Mouse (Mus musculus) heart, postnatal 10 days (tissue): ENCODE results near the gene Ankrd28. TPM values are rescaled to one million over a fixed set of nuclear protein-coding genes. Genes with fewer than 3 reads are reported as not detected.
"Not testable (repeated sequence)": the region's sequence is repeated elsewhere in the genome, so short reads cannot be mapped to it uniquely, and the experiment has no call there.

Experiments
- DNase-seq, 2 experiments: peaks; one replicate each; pipeline ENCODE4 v3.0.0; 2021
- intact Hi-C: fragments of 180-260 bp; cut with DNase I; formaldehyde crosslinking; loops from one replicate; pipeline ENCODE4 v1.15.1; 2025
- total RNA-seq, 2 experiments: library from RNA; stranded (reverse); gene quantifications; 2 replicates each; pipeline ENCODE4 v1.2.3; 2021

The Ankrd28 gene
- total RNA-seq, result 10 to 100 TPM; 40.8 to 41.0 TPM

DNA sequence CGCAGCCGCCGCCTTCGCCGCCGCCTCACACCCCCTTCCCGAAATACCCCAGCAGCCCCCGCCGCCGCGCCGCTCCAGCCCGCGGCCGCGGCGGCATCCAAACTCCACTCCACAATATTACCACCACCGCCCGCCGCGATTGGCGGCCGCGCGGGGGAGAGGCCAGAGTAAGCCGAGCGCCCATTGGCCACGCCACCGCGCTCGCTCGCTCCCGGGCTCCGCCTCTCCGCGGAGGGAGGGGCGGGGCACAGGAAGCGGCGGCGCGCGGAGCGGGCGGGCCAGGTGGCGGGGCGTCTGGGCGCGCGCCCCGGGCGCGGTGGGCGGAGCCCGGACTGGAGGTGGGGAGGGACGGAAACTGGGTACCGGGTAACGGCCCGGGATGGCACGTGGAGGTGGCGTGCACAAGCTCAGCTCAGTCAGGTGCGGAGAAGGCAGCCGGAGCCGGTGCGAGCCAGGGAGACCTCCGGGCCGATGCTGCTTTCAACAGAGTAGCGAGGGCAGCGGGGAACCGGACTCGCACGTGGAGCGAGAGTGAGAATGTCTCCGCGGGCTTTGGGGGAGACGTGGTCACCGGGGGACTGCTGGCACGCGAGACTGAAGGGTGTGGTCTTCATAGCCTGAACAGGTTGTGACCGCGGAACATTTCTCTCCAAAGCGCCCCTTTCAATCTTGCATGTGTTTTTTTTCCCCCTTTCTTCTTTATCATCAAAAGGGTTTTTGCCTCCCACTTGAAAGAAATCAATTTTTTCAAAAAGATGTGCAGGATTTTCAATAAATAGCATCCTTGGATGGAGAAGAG lies at the start of gene Ankrd28:
Ankrd28 (minus strand) TSS at position 81 of the 799 bp plus-strand sequence.
- intact Hi-C loops, result loop anchor here (5.0 kb wide), 1 partner anchor 72 kb away; no protein-coding TSS in a partner anchor
- DNase-seq, result peak; percentile 94 to 95

DNA sequence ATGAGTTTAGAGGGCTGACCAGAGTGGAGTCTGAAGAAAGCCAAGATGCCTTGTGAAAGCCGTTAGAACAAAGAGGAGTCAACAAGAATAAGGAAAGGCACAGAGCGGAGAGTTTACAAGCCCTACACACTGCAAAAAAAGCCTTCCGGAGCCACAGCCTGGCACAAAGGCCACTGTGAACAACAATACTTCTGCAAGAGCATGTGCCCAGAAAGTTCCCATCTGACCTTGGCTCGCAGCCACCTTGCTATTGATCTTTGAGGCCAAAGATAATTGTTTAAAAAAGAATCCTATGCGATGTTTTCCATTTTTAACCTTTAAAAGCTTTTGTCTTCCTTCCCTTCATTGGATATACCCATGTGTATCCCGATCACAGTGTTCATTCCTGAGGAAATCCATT lies 49.0 kb upstream of the Ankrd28 start:
- DNase-seq, result no peak
- intact Hi-C loops, result no loop called here

GRCm38 (mm10) chr14:31872130-31872529 lies 41.7 kb upstream of the Ankrd28 start:
- DNase-seq, result peak; percentile 50 to 59
- intact Hi-C loops, result no loop called here

GRCm38 (mm10) chr14:31870436-31870835 lies 40.0 kb upstream of the Ankrd28 start:
- intact Hi-C loops, result no loop called here
- no peak for DNase-seq

DNA sequence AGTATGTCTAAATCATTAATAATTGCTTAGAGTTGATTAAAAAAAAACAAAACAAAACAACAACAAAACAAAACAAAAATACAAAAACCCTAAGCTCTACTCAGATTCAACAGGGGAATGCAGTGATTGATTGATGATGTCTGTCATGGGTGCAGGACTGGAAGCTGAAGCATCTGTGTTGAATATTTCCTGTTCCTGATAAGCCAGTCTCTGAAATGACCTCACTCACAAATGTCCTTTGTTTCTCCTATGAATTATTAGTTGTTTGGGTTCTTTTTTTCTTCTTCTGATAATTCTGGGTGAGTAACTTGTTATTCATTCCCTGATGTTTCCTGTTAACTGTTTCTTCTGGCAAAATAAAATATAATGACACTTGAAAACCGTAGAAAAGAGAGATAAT lies 38.1 kb upstream of the Ankrd28 start:
- intact Hi-C loops, result no loop called here

GRCm38 (mm10) chr14:31866366-31866765 lies 35.9 kb upstream of the Ankrd28 start:
- intact Hi-C loops, DNase-seq: not testable (repeated sequence)

More for the DNA sequence above, 38.1 kb upstream of the Ankrd28 start:
- no peak for DNase-seq

DNA sequence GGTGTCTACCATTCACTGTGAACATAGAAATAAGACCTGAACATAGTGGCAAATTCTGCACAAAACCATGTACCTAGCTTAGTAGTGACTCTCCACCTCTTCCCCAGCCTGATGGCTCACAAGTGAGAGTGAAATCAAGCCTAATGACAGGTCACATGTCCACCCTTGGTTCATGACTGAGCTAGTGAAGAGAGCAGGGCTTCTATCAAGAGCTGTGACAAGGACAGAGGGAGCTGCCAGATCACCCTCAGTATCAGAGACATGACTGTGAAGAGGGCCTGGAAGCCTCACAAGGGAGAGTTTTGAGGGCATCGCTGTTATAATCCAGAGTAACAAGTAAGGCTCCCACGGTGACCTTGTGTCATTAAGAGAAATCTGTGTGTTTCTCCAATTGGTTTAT lies 28.2 kb upstream of the Ankrd28 start:
- intact Hi-C loops, result no loop called here
- peak in 1 of 2 experiments; percentile 33 for DNase-seq

DNA sequence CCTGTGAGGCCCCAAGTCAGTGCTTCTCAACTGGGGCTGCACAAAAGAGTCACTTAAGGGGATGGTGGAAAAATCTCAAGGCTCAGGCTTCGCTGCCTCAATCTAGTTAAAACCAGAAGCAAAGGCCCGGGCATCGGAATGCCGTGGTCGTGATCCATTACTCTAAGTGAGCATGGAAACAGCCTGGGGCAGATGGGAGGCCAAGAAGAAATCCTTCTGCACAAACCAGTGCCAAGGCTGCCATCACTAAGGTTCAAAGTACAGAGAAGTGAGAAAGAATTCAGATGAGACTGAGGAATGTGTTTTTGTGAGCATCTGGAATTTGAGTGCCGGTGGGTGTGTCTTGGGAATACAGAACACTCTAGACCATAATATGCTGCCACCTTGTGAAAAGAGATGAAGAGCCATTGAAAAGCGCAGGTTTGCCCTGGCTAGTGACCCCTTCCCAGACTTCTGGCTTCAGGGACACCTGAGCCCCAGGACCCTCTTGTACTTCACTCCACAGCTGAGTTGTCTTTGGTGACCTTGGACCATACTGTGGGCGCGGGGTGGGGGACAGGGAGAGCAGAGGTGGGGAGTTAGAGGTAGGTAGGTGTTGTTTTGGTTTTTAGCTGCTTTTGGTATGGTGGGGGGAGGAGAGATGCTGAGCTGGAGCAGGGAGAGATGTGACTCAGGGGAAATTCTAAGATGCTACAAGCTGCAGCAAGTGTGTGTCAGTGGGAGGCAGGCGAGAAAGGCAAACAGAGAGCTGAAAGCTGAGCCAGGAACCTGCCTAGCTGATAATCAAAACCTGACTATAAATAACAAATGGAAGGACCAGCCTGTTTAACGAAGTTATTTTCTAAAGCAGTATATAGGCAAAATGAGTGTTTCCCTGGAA lies 26.9 kb upstream of the Ankrd28 start:
- intact Hi-C loops, result no loop called here
- no peak for DNase-seq

GRCm38 (mm10) chr14:31856007-31856406 lies 25.6 kb upstream of the Ankrd28 start:
- no peak for DNase-seq
- intact Hi-C loops, result no loop called here

DNA sequence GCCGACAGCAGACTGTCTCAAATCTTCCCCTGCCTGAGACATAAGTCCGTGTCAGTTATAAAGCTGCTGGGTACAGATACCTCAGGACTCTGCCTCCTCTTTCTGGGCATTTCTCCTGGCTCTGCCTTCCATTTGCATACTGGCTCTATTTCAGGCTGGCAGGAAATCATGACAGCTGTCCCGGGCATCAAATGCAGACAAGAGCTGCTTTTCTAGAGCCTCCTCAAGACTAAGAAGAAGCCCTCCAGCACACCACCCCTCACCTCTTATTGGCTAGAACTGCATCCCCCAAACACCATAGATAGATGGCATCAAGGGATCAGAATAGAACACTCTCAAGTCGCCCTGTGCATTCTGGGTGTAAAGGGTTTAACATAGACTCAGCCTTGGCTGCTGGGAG lies 24.2 kb upstream of the Ankrd28 start:
- DNase-seq, result no peak
- intact Hi-C loops, result no loop called here

DNA sequence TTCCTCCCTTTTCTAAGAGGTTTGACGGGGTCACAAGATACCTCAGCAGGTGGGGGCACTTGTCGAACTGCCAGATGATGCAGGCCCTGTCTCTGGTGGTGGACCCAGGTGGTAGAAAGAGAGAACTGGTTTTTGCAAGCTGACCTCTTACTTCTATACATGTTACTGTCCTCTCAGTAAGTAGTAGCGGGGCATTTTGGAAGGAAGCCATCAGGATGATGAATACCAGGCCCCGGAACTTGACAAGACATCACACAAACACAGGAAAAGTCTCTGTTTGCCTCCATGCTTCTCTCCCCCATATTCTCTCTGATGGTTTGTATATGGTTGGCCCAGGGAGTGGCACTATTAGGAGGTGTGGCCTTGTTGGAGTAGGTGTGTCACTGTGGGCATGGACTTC lies 13.1 kb upstream of the Ankrd28 start:
- no peak for DNase-seq
- intact Hi-C loops, result no loop called here

DNA sequence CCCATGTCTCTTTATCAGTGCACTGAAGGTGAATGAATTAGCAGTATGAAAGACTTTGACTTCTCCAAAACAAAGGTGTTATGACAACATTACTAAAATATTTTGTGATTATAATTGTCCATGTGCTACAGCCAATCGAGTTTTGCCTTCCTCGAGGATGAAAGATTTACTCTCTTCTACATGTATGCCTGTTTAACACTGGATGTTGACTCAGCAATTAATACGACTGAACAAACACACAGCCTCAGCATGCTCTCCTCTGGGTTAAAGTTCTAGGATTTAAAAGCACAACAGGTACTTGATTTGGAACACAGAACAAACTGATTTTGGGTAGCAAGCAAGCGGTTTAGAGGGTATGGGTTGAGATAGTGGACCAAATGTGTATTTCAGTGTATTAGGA lies 1.6 kb upstream of the Ankrd28 start:
- no peak for DNase-seq
- intact Hi-C loops, result loop anchor here (5.0 kb wide), 1 partner anchor 70 kb away; no protein-coding TSS in a partner anchor

GRCm38 (mm10) chr14:31831370-31831712 lies 890 bp upstream of the Ankrd28 start:
- intact Hi-C loops, result loop anchor here (5.0 kb wide), 1 partner anchor 71 kb away; no protein-coding TSS in a partner anchor
- peak; percentile 13 to 18 for DNase-seq

GRCm38 (mm10) chr14:31829761-31830562 lies 489 bp downstream of the Ankrd28 start:
- DNase-seq, result peak; percentile 59 to 63
- intact Hi-C loops, result loop anchor here (5.0 kb wide), 1 partner anchor 72 kb away; no protein-coding TSS in a partner anchor

DNA sequence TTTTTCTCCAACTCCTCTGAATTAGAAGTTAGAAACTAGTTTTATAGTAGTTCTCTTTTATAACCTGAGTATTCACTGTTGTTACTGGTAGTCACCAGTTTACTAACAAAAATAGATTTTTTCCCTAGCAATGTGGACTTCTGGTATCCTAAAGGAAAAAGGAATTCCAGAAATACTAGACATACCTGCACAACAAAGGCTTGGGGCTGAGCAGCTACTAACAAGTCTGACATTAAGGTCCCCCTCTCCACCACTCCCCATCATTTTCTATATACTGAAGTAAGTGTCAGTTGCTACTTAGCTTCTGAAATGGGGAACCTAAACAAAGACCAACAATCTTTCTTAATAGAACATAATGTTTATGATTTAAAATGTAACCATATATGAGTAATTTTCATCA lies 3.2 kb downstream of the Ankrd28 start:
- no peak for DNase-seq
- intact Hi-C loops, result no loop called here

GRCm38 (mm10) chr14:31809942-31810341 lies 20.5 kb downstream of the Ankrd28 start:
- DNase-seq, result no peak
- intact Hi-C loops, result no loop called here

- intact Hi-C loops, result no loop called here
- peak; percentile 27 to 43 for DNase-seq
Observed at GRCm38 (mm10) chr14:31803791-31804190, 26.7 kb downstream of the Ankrd28 start.

DNA sequence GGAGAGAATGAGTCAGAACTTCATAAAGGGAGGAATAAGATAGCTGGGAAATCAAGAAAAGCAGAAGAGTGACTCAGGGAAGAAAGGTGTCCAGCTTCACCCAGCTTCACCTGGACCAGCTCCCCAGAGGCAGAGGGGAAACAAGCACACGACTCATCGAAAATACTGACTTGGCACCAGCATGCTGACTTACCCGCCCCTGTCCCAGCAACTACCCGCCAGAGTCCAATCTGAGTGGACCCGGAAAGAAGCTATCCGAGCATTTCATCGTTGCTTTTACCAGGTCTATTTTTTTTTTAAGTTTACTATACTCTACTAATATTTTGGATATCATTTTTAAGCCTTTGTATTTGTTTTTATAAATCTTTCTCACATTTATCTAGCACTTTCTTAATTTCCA lies 29.5 kb downstream of the Ankrd28 start:
- no peak for DNase-seq
- intact Hi-C loops, result no loop called here

- no peak for DNase-seq
- intact Hi-C loops, result no loop called here
Observed at GRCm38 (mm10) chr14:31800446-31800845, 30.0 kb downstream of the Ankrd28 start.

DNA sequence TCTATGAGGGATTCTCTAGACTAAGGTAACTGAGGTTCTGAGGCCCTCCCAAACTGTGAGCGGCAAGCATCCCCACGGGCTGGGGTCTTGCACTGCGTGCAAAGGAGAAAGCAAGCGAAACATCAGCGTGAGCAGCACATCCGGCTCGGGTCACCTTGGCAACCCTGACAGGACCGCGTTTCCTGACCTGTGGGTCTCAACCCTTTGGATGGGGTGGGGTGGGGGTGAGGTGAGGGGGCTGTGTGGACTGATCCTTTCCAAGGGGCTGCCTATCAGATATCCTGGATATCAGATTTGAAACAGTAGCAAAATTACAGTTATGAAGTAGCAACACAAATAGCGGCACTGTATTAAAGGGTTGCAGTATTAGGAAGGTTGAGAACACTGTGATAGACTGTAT lies 31.5 kb downstream of the Ankrd28 start:
- intact Hi-C loops, result loop anchor here (10.0 kb wide), 1 partner anchor 386 kb away; no protein-coding TSS in a partner anchor
- no peak for DNase-seq

- DNase-seq, result no peak
- intact Hi-C loops, result loop anchor here (10.0 kb wide), 1 partner anchor 389 kb away; no protein-coding TSS in a partner anchor
Observed at GRCm38 (mm10) chr14:31795535-31795934, 34.9 kb downstream of the Ankrd28 start.
